Mouse (Mus musculus): ENCODE measurements around the gene Cln6.
A peak's percentile ranks its signal among the peaks of the same experiment; 100 is the strongest.
"Not testable (repeated sequence)": the region's sequence is repeated elsewhere in the genome, so short reads cannot be mapped to it uniquely, and the experiment has no call there.

The Cln6 gene

GRCm38 (mm10) chr9:62838506-62839171 lies at the start of gene Cln6:
Cln6 (plus strand) TSS chr9:62838785.
- peak; percentile 74 for DNase-seq

- DNase-seq, result no peak
These were observed 48.7 kb upstream of the Cln6 start for GRCm38 (mm10) chr9:62789856-62790255.

GRCm38 (mm10) chr9:62799218-62799617 lies 39.4 kb upstream of the Cln6 start:
- DNase-seq, result not testable (repeated sequence)

- DNase-seq, result no peak
These were observed 28.5 kb upstream of the Cln6 start for GRCm38 (mm10) chr9:62810095-62810494.

- DNase-seq, result peak; percentile 51
These were observed 27.8 kb upstream of the Cln6 start for GRCm38 (mm10) chr9:62810543-62811515.

GRCm38 (mm10) chr9:62811516-62812121 lies 27.0 kb upstream of the Cln6 start, which contains the start of gene Fem1b:
Fem1b (minus strand) TSS chr9:62811934.
- peak; percentile 92 for DNase-seq

GRCm38 (mm10) chr9:62812216-62813049 lies 26.2 kb upstream of the Cln6 start:
- DNase-seq, result no peak

- DNase-seq, result no peak
These were observed 23.8 kb upstream of the Cln6 start for GRCm38 (mm10) chr9:62814751-62815150.

- DNase-seq, result no peak
These were observed 22.1 kb upstream of the Cln6 start for GRCm38 (mm10) chr9:62816323-62817098.

GRCm38 (mm10) chr9:62817099-62817571 lies 21.4 kb upstream of the Cln6 start:
- no peak for DNase-seq

- no peak for DNase-seq
These were observed 20.6 kb upstream of the Cln6 start for GRCm38 (mm10) chr9:62817828-62818614.

GRCm38 (mm10) chr9:62819494-62819893 lies 19.1 kb upstream of the Cln6 start:
- no peak for DNase-seq

GRCm38 (mm10) chr9:62819910-62820309 lies 18.7 kb upstream of the Cln6 start:
- DNase-seq, result not testable (repeated sequence)

GRCm38 (mm10) chr9:62820829-62821228 lies 17.8 kb upstream of the Cln6 start:
- DNase-seq, result no peak

GRCm38 (mm10) chr9:62821811-62822210 lies 16.8 kb upstream of the Cln6 start:
- DNase-seq, result no peak

- DNase-seq, result no peak
These were observed 12.7 kb upstream of the Cln6 start for GRCm38 (mm10) chr9:62825791-62826393.

- DNase-seq, result no peak
These were observed 12.1 kb upstream of the Cln6 start for GRCm38 (mm10) chr9:62826456-62826855.

- no peak for DNase-seq
These were observed 10.5 kb upstream of the Cln6 start for GRCm38 (mm10) chr9:62827939-62828652.

GRCm38 (mm10) chr9:62828662-62829086 lies 9.9 kb upstream of the Cln6 start:
- DNase-seq, result peak; percentile 91
